Mouse (Mus musculus) adrenal gland, postnatal 0 days (tissue): ENCODE results near the gene Hcfc1. TPM values are rescaled to one million over a fixed set of nuclear protein-coding genes. Genes with fewer than 3 reads are reported as not detected.

Source experiments
- polyA plus RNA-seq: library from polyadenylated mRNA; unstranded; fragments of >200 nt; fragmentation: Nextera tagmentation; extraction: Ambion mirVana; gene quantifications from 2 replicates; pipeline ENCODE4 v1.2.1, GENCODE M21; 2015

The Hcfc1 gene
- polyA plus RNA-seq, result 19.2 and 25.3 TPM in 2 replicates

DNA sequence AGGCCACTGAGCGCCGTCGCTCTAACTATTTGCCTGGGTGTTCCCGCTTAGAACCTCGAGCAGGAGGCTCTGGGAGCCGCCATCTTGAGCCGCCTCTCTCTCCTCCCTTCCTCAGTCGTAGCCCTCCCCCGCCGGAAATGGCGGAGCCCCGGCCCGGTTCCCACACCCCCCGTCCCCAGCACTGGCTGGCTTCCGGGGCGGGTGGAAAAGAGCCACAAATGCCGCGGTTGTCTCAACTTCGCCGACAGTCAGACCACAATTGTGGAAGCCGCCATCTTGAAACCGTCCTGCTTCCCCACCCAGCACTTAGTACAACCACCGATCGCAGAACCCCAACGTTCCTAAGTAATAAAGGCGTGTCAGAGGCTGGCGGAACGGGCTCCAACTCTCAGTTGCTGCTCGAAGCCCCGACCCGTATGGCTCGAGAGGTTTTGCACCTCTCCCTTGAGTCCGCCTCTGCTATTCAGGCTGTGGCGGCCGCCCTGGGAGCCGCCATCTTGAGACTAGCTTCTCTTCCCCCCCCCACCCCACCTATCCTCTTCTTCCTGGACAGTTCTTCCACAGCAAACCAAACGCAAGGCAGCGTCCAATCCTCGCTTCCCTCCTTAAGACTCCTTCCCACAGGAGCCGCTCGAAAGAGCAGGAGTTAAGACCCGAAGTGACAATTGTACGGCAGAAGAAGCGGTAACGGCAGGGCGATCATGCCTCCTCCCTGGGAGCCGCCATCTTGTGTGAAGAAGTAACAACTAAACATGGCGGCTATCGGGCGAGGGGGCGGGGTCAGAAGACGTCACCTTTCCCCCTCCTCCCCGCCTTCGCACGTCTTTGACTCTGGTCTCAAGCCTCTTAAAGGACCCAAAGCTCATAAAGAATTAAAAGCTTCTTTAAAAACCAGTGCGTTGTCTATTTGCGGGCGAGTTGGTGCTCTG, at the start of gene Hcfc1:
TSS of gene Hcfc1 (minus strand) at position 110 of the 929 bp plus-strand sequence.

DNA sequence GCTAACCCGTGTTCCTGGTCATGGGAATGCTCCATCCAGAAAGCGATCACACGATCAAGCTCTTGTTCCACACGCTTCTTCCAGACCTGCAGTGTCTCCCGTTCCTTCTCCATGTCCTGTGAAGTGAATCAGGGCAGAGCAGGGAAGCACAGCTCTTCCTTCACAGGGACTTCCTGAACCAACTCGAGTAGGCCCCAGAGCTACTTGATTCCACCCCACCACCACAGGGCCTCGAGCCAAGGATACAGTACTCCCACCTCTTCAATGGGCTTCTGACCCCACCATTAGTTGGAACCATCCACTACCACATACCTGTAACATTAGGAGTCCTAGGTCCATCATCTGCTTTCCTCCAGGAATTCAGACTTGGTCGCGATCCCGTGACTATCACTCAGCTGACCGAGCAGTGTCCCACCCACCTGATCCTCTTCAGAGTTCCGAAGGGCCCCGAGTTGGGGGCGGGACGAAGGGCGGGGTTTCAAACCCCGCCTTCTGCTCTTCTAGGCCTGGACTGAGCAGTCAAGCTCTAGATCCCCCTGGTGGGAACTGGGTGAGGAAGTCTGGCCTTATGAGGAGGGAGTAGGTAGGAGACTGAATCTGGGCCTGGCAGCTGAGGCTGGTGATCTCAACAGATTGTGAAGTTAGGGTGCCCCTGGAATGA, 35.6 kb downstream of the Hcfc1 start, which contains the start of gene Renbp:
TSS of gene Renbp (minus strand) at position 449 of the 661 bp plus-strand sequence.

DNA sequence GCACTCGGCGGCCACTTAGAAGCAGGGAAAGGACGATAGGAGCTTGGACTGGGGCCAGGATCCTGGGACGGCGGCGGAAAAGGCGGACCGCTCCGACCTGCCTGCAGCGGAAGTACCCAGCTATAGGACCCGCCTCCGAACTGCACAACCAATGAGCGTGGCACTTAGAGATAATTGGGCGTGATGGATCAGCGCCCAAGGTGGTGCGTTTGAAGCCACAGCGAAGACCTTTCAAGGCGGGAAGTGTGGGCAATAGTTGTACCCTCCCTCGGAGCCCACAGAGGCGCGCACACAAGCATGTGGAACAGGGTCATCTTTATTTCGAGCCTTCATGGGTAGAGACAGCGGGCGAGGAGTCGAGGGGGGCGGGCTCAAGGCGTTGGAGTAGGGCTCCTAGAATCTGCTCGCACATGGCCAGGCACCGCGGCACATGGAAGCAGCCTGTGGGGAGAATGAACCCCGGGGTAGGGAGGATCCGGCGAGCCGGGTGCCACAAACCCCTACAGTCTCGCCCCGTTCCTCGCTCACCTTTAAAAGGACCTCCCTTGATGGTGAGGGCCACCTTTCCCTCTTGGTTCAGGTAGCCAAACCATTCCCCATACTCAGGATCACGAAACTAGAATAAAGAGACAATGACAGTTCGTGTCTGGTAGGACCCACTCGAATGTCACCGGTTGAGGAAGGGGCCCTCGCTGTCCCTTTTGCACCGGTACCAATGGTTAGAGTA, 44.2 kb downstream of the Hcfc1 start, which contains the start of the genes Arhgap4 and Naa10:
TSS of gene Arhgap4 (minus strand) at position 48 of the 727 bp plus-strand sequence.
TSS of gene Naa10 (minus strand) at position 122 of the 727 bp plus-strand sequence.

DNA sequence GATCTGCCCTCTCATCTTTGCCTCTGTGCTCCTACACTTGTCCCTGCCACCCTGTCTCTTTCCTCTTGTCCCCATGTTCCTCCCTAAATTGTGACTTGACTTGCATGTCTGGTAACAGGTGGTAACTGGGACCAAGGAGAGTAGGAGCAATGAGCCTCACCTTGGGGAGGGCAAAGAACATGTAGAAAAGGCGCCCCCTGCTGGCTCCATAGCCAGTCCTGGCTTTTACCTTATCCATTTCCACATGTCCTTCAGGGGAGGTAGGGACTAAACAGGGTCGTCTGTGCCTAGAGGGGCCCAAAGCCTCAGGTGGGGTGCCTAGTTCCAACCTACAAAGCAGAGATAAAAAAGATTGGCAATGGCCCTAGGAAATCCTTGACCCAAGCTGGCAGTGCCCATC, 70.4 kb downstream of the Hcfc1 start, which contains the start of gene L1cam:
TSS of gene L1cam (minus strand) at position 387 of the 400 bp plus-strand sequence.

Other genes starting within 250 kb of the Hcfc1 start
- 13.7 and 17.9 TPM in 2 replicates for gene Abcd1, start 249.8 kb downstream of the Hcfc1 start, polyA plus RNA-seq
- 0.84 and 1.1 TPM in 2 replicates for gene Plxnb3, start 209.3 kb downstream of the Hcfc1 start, polyA plus RNA-seq
- gene Srpk3, start 192.0 kb downstream of the Hcfc1 start, polyA plus RNA-seq, result 0.60 and 1.4 TPM in 2 replicates
- 175 and 260 TPM in 2 replicates for gene Idh3g, start 179.5 kb downstream of the Hcfc1 start, polyA plus RNA-seq
- 368 and 460 TPM in 2 replicates for gene Ssr4, start 179.3 kb downstream of the Hcfc1 start, polyA plus RNA-seq
- 0.47 and 0.80 TPM in 2 replicates for gene Pdzd4, start 141.4 kb downstream of the Hcfc1 start, polyA plus RNA-seq
- gene Avpr2, start 74.3 kb downstream of the Hcfc1 start, polyA plus RNA-seq, result 0.14 and 0.32 TPM in 2 replicates
- 12.5 and 39.4 TPM in 2 replicates for gene L1cam, start 70.3 kb downstream of the Hcfc1 start, polyA plus RNA-seq
- gene Arhgap4, start 44.5 kb downstream of the Hcfc1 start, polyA plus RNA-seq, result 1.3 and 2.4 TPM in 2 replicates
- gene Naa10, start 44.4 kb downstream of the Hcfc1 start, polyA plus RNA-seq, result 78.0 and 87.4 TPM in 2 replicates
- 37.8 and 46.5 TPM in 2 replicates for gene Renbp, start 35.5 kb downstream of the Hcfc1 start, polyA plus RNA-seq
- gene Irak1, start 57.6 kb upstream of the Hcfc1 start, polyA plus RNA-seq, result 41.3 and 70.0 TPM in 2 replicates
- gene Opn1mw, start 161.1 kb upstream of the Hcfc1 start, polyA plus RNA-seq, result 0.25 TPM in 1 of 2 replicates, not detected in the other
- 5.3 and 10.1 TPM in 2 replicates for gene Mecp2, start 169.0 kb upstream of the Hcfc1 start, polyA plus RNA-seq
- gene Tex28, start 201.5 kb upstream of the Hcfc1 start, polyA plus RNA-seq, result not detected in 2 replicates
- not detected in 2 replicates for gene Tktl1, start 210.9 kb upstream of the Hcfc1 start, polyA plus RNA-seq